Mouse (Mus musculus) urinary bladder, postnatal 36 days (tissue): Measurements from ENCODE around the gene Ano9.

Experiments used
- DNase-seq, 2 experiments: peaks; one replicate each; pipeline ENCODE4 v3.0.0; 2022; ENCODE audit warnings: low spot score in 2 of 2, mixed read lengths in 1 of 2

Ano9 gene

GRCm38 (mm10) chr7:141103161-141103560 lies 14.4 kb downstream of the Ano9 start:
- no peak for DNase-seq

GRCm38 (mm10) chr7:141099911-141100691 lies 17.5 kb downstream of the Ano9 start, which contains the start of gene Sigirr:
Sigirr (minus strand) TSS chr7:141100572.
- peak; percentile 57 to 63 for DNase-seq

- DNase-seq: no peak
Observed at GRCm38 (mm10) chr7:141097177-141097576, 20.4 kb downstream of the Ano9 start.

GRCm38 (mm10) chr7:141096649-141097056 lies 21.0 kb downstream of the Ano9 start:
- DNase-seq: peak in 1 of 2 experiments; percentile 42

GRCm38 (mm10) chr7:141096021-141096420 lies 21.6 kb downstream of the Ano9 start:
- no peak for DNase-seq

GRCm38 (mm10) chr7:141094487-141095205 lies 23.0 kb downstream of the Ano9 start:
- no peak for DNase-seq

GRCm38 (mm10) chr7:141093950-141094349 lies 23.7 kb downstream of the Ano9 start:
- DNase-seq: no peak

GRCm38 (mm10) chr7:141092051-141092735 lies 25.4 kb downstream of the Ano9 start:
- peak; percentile 85 to 90 for DNase-seq

- no peak for DNase-seq
Observed at GRCm38 (mm10) chr7:141090228-141090627, 27.4 kb downstream of the Ano9 start.

- DNase-seq: no peak
Observed at GRCm38 (mm10) chr7:141088473-141088872, 29.1 kb downstream of the Ano9 start.

GRCm38 (mm10) chr7:141087894-141088293 lies 29.7 kb downstream of the Ano9 start:
- no peak for DNase-seq

GRCm38 (mm10) chr7:141079481-141080449 lies 37.8 kb downstream of the Ano9 start:
- DNase-seq: peak; percentile 56 to 57

GRCm38 (mm10) chr7:141078876-141079275 lies 38.7 kb downstream of the Ano9 start:
- DNase-seq: peak; percentile 43 to 52

GRCm38 (mm10) chr7:141077841-141078240 lies 39.8 kb downstream of the Ano9 start, which contains the start of gene Pkp3:
Pkp3 (plus strand) TSS chr7:141078218.
- no peak for DNase-seq

- DNase-seq: no peak
Observed at GRCm38 (mm10) chr7:141073782-141074181, 43.8 kb downstream of the Ano9 start.

GRCm38 (mm10) chr7:141072017-141072745 lies 45.4 kb downstream of the Ano9 start:
- DNase-seq: no peak

GRCm38 (mm10) chr7:141070058-141070862 lies 47.3 kb downstream of the Ano9 start:
- peak; percentile 72 to 76 for DNase-seq

GRCm38 (mm10) chr7:141068351-141068750 lies 49.3 kb downstream of the Ano9 start:
- DNase-seq: no peak

GRCm38 (mm10) chr7:141064576-141064975 lies 53.0 kb downstream of the Ano9 start:
- no peak for DNase-seq
